Mouse (Mus musculus) bone marrow, adult 2 months (tissue): Measurements from ENCODE around the gene Sort1.

Experiments
- CTCF ChIP-seq: fragments of 200-500 bp; IDR thresholded peaks from 2 replicates; pipeline ENCODE4 v1.5.1; 2011; ENCODE audit warnings: low read length, control low read depth; ENCODE audit not compliant: control insufficient read depth, insufficient read depth
- POLR2A ChIP-seq: fragments of 200-500 bp; IDR thresholded peaks from 2 replicates; pipeline ENCODE4 v1.6.1; 2011; ENCODE audit warnings: low read depth, mild to moderate bottlenecking, control low read depth, low read length, borderline replicate concordance; ENCODE audit not compliant: control insufficient read depth

DNA sequence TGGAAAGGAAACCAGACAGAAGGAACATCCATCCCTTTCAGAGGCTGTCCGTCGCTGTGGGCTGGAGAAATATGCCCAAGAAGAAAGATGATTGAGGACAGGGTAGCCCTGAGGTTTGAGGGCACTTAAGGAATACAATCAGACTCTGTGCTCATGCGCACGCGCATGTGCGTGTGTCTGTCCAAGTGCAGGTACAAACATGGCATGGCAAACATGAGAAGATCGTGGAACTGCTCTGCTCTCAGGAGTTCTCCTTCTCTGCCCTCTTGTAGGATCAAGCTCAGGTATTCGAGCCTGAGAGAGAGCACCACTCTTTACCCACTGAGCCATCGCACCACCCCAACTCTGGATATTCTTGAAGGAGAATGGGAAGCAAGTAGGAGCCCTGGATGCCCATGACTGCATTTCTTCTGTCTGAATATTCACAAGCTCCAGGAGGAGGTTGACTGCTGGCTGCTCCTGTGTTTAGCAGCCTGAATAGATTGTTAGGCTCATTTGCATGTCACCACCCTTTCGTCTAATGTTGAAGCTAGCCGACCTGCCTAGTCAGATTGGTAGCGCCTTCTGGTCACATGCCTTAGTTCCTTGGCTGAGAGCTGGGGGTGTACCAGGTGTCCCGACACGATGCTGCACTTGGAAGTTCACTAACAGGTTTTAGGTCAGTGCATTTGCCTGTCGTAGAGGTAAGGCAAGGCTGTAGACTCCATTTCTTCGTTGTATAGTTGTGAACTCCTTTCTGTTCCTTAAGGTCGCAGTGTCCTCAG lies 7.3 kb downstream of the Sort1 start:
- no peak for TF ChIP-seq CTCF
- no peak for TF ChIP-seq POLR2A
